Mouse (Mus musculus): ENCODE results near the gene Atp5j.

- TF ChIP-seq ZNF384 (IDR thresholded peaks at IDR 0.05; ENCODE audit: low read depth, low read length) (no peak), HCFC1 (IDR thresholded peaks at IDR 0.05; ENCODE audit: borderline replicate concordance, insufficient read depth, low read length) (no peak), ZC3H11A (IDR thresholded peaks at IDR 0.05; ENCODE audit: borderline replicate concordance, low read depth, low read length) (no peak)
Observed at GRCm38 (mm10) chr16:84832736-84833135, 2.7 kb downstream of the Atp5j start.
